Mouse (Mus musculus) spleen, adult 2 months (tissue): ENCODE data around the gene Gbf1.

Experiments
- CTCF ChIP-seq: fragments of 200-500 bp; IDR thresholded peaks from 2 replicates; pipeline ENCODE4 v1.5.1; 2011; ENCODE audit warnings: mild to moderate bottlenecking, inconsistent platforms; ENCODE audit not compliant: insufficient read depth, insufficient read length, insufficient replicate concordance; ENCODE audit errors: extremely low read depth
- POLR2A ChIP-seq: fragments of 200-500 bp; IDR thresholded peaks from 2 replicates; pipeline ENCODE4 v1.6.1; 2011; ENCODE audit warnings: low read depth, low read length, inconsistent platforms

DNA sequence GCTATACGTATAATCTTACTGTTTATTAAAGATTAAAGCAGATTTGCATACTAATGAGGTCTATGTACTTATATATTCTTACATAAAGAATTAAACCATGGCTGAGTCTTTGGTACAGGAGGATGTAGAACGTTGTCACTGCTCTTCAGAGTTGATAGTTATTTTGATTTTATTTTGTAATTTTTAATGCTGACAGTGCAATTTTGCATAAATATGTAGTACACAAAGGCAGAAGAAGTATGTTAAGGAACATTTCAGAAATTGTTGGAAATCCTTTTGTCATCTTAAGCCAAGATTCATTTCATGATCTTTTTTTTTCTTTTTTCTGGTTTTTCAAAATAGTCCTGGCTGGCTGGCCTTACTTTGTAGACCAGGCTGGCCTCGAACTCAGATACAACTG is 17.1 kb downstream of the Gbf1 start:
- TF ChIP-seq CTCF (no peak), POLR2A (no peak)
